Mouse (Mus musculus) thymus, postnatal 10 days (tissue): ENCODE data around the gene Pdyn.

ENCODE experiments used
- DNase-seq, 2 experiments: peaks; one replicate each; pipeline ENCODE4 v3.0.0; 2021; ENCODE audit warnings: low spot score in 2 of 2

The Pdyn gene

GRCm38 (mm10) chr2:129654233-129654950 lies 45.3 kb downstream of the Pdyn start:
- no peak for DNase-seq

GRCm38 (mm10) chr2:129653632-129654031 lies 46.0 kb downstream of the Pdyn start:
- no peak for DNase-seq

GRCm38 (mm10) chr2:129652616-129653015 lies 47.0 kb downstream of the Pdyn start:
- DNase-seq, result no peak
